Mouse (Mus musculus): Measurements from ENCODE around the gene Col1a2. TPM values are rescaled to one million over a fixed set of nuclear protein-coding genes. Genes with fewer than 3 reads are reported as not detected.

Col1a2 gene
- total RNA-seq, 2 experiments from 2014 or later, result 127 to 394 TPM

DNA sequence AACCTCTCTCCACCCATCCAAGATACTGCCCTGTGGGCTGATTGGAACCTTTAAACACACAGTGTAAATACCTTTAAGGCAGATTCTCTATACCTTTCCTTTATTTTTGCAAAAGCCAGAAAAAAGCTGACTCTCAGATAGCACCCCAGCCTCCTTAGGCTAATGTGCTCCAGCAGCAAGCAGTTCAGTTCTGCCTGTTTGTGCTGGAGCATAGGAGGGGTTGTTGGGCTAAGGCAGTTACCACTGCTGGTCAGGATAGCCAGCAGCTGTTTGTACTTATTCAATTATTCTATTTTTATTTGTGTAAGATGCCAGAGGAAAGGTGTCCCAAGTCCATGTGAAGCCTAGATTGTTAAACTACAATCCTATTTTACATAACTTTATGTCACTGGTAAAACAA lies 57.0 kb downstream of the Col1a2 start:
- intact Hi-C loops (cut with DNase I), result no loop called here
- no peak for DNase-seq
- Histone ChIP-seq H3K27ac (0 out of 2 replicates have a peak overlapping the region, but pooled peaks have one; percentile 38), H3K4me3 (no peak overlapping the region)
- no peak for TF ChIP-seq CTCF (IDR thresholded peaks at IDR 0.05)

DNA sequence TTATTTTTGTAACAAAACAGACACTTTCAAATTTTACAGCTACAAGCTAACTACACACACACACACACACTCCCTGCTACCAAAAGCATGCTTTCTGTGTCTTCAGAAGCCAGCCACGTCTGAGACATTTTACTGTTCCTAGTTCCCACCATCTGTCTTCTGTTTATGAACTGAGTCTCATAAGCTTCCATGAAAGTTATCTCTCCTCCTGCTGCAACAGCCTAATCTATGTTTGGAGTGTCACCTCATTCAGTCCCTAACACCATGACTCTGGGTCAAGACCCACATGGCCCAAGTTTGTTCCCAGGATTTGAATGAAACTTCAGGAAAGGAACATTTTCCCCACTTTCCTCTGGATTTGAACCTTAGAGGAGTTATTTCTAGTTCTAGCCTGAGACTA lies 57.8 kb downstream of the Col1a2 start:
- Histone ChIP-seq H3K27ac (no peak overlapping the region), H3K4me3 (no peak overlapping the region)
- intact Hi-C loops (cut with DNase I), result no loop called here
- no peak for TF ChIP-seq CTCF (IDR thresholded peaks at IDR 0.05)
- DNase-seq, result no peak

DNA sequence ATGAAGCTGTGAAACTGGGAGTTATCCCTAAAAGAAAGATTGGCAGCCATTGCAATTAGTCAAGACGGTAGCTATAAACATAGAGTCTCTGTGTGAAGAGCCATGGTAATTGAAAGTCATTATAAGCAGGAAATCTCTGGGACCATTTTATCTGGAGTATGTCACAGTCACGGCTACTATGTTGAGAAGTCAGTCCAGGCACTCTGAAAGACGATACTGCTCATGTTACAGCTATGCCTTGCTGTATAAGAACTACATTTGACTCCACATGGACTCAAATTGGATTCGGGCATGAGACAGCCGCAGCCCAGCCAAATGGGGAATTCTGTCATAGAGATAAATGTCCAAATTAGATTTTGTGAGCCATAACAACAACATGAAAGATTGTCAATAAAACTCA lies 58.9 kb downstream of the Col1a2 start:
- intact Hi-C loops (cut with DNase I), result no loop called here
- no peak for TF ChIP-seq CTCF (IDR thresholded peaks at IDR 0.05)
- no peak overlapping the region for H3K27ac ChIP-seq
- no peak for DNase-seq
- H3K4me3 ChIP-seq, result no peak overlapping the region

DNA sequence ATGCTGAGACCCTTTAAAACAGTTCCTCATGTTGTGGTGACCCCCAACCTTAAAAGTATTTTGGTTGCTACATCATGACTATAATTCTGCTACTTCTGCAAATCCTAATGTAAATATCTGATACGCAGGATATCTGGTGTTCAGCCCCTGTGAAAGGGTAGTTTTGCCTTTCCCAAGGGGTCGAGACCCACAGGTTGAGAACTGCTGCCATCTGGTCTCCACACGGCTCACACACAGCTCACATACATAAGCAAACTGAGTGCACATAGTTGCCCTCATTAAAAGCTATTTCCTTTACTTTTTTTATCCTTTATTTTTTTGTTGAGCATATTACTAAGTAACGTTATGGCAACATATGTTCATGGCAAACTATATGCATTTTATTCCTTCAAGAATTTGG lies 65.8 kb downstream of the Col1a2 start:
- intact Hi-C loops (cut with DNase I), result no loop called here
- no peak for TF ChIP-seq CTCF (IDR thresholded peaks at IDR 0.05)
- no peak overlapping the region for H3K4me3 ChIP-seq
- H3K27ac ChIP-seq, result no peak overlapping the region
- DNase-seq, result no peak

DNA sequence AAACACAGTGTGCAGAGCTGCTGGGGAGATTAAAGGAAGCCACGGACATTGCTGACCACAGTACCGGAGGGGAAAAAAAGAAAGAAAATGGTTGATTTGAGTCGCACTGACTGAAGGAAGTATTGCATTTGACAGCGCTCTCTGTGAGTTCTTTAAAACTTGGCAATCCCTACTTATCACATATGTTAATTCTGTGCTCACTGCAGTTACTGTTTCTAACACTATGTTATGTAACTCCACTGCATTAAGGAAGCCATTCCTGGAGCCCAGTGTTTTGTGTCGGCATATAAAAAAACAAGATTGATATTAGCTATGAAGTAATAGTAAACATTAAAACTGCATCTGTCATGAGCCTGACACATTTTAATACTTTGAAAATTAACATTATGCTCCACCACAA lies 73.1 kb downstream of the Col1a2 start:
- Histone ChIP-seq H3K27ac (no peak overlapping the region), H3K4me3 (no peak overlapping the region)
- no peak for TF ChIP-seq CTCF (IDR thresholded peaks at IDR 0.05)
- intact Hi-C loops (cut with DNase I), result no loop called here
- no peak for DNase-seq

DNA sequence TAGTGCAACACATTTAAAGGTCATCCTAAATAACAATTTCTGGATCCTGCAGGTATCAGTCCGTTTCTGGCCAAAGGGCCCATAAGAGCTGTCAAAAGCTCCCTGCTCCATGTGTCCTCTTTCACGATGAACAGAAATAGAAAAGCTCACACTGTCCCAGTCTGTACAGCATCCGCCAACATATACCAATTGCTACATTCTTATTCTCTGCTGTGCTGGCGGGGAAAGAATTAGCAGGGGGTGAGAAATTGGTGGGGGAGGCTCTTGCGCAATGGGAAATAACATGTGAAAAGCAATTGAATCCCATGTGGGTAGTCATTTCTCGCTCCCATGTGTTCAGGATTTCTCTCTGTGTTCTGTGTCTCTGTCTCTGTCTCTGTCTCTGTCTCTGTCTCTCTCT lies 73.7 kb downstream of the Col1a2 start:
- H3K27ac ChIP-seq, result no peak overlapping the region
- no peak for DNase-seq
- no peak overlapping the region for H3K4me3 ChIP-seq
- intact Hi-C loops (cut with DNase I), result no loop called here
- no peak for TF ChIP-seq CTCF (IDR thresholded peaks at IDR 0.05)

DNA sequence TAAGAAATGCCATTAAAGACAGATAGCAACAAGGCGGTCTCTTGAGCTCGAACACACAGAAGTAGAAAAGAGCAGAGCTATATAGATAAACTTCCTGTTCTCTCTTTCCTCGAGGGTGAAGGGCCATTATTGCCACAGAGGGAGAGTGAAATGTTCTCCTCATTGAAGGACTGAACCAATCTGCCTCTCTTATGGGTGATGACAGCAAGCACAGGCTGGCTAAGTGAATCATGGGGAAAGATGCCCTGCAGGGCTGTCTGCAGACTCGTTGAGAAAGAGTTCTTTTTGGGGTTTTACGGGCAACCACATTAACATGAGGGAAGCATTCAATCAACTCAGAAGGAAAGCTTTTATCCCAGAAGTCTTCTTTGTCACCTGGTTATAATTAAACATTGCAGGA lies 75.0 kb downstream of the Col1a2 start:
- no peak overlapping the region for H3K4me3 ChIP-seq
- no peak overlapping the region for H3K27ac ChIP-seq
- intact Hi-C loops (cut with DNase I), result no loop called here
- DNase-seq, result no peak
- no peak for TF ChIP-seq CTCF (IDR thresholded peaks at IDR 0.05)

DNA sequence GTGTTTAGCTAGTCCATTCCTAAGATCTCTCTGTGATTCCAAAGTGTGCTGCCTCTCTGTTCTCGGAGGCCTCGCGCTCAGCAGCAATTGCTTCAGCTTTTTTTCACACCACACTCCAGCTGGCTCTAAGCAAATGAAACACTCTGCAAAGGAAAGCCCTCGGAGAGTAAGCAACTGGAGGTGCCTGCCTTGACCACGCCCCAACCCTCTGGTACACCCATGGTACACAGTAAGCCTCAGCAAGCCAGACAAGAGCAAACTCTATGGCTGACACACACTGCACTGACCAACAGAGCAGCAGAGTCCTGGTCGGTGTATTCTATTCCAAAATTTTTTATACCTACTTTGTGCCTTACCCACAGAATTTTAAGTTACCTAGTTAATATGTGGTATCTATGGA lies 78.9 kb downstream of the Col1a2 start:
- intact Hi-C loops (cut with DNase I), result no loop called here
- TF ChIP-seq CTCF (IDR thresholded peaks at IDR 0.05), result no peak
- DNase-seq, result no peak
- Histone ChIP-seq H3K4me3 (no peak overlapping the region), H3K27ac (no peak overlapping the region)

DNA sequence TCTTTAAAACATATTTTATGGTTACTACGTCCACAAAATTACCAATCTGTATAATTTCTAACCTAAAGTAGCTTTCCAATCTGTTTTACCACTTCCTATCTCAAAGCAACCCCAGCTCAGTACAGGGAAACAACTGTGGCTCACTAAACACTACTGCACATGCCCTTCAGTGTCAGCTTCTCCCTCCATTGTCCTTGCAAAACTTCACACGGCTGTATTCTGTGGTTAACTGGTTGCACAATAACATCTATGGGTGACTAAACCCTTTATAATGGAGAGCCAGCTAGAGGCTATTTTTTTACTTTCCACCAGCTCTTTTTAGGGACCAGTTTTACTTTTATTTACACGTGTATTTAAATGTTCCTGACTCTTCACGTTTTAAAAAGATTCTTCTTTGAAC lies 83.3 kb downstream of the Col1a2 start:
- H3K4me3 ChIP-seq, result no peak overlapping the region
- no peak for TF ChIP-seq CTCF (IDR thresholded peaks at IDR 0.05)
- intact Hi-C loops (cut with DNase I), result no loop called here
- no peak for DNase-seq
- H3K27ac ChIP-seq, result no peak overlapping the region

DNA sequence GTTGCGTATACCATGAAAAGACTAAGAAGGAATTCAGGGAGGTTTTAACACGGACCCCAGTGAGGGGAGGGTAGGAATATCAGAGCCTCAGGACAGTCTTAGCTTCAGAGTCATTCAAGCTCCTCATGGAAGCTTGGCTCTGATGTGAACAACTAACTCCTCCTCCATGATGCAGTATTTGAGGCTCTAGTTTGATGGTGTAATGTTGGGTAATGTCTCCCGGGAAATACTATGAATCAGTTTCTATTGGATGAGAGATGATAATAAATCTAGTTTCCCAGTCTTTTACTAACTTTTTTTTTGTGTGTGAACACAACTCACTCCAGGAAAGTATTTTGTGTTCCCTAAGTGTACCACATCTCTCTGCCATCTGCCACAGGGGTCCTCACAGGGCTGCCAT lies 84.1 kb downstream of the Col1a2 start:
- Histone ChIP-seq H3K27ac (no peak overlapping the region), H3K4me3 (no peak overlapping the region)
- intact Hi-C loops (cut with DNase I), result no loop called here
- no peak for DNase-seq
- TF ChIP-seq CTCF (IDR thresholded peaks at IDR 0.05), result no peak

DNA sequence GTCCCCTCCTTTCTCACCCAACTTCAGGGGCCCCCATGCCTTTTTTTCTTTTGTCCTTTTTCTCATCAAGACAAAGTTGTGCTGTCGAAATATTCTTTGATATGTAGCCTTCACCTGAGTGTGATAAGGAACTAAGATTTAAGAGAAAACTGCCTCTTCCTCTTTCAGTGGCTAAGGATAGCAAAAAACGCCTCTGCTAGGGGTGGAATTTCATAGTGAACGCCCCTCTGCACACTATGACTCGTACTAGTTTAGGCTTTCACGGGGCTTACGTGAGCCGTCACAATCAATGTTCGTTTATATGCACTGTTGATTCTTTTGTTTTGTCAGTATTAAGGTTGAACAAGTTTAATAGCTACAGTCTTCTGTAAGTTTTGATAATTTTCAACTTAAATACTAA lies 85.5 kb downstream of the Col1a2 start:
- no peak for TF ChIP-seq CTCF (IDR thresholded peaks at IDR 0.05)

More for the DNA sequence above, 85.5 kb downstream of the Col1a2 start:
- no peak for DNase-seq
- H3K4me3 ChIP-seq, result no peak overlapping the region
- H3K27ac ChIP-seq, result no peak overlapping the region
- intact Hi-C loops (cut with DNase I), result no loop called here

Other genes with a start within 250 kb of the Col1a2 start
- gene Casd1, start 96.0 kb downstream of the Col1a2 start, total RNA-seq (2021), result 10 to 100 TPM; 18.6 to 20.4 TPM
- gene Sgce, start 242.4 kb downstream of the Col1a2 start, total RNA-seq (2021), result 10 to 100 TPM in 1 of 2 experiments, 1 to 10 TPM in 1; 9.3 to 10.9 TPM
- gene Peg10, start 242.5 kb downstream of the Col1a2 start, total RNA-seq (2021), result 1 to 10 TPM; 1.1 to 1.5 TPM

All from gastrocnemius, adult 2 months (tissue).